Mouse (Mus musculus): ENCODE data around the gene Top1. TPM values are rescaled to one million over a fixed set of nuclear protein-coding genes. Genes with fewer than 3 reads are reported as not detected.

Top1 gene
- polyA plus RNA-seq, 1 experiment, result 8.4 TPM

- DNase-seq (ENCODE audit: low read depth, low spot score), result no peak
- WGBS, result 78% methylated on average over 4 of the region's 4 CpGs
Measured at GRCm38 (mm10) chr2:160768097-160768695, 122.5 kb downstream of the Top1 start.

GRCm38 (mm10) chr2:160768997-160769396 is 123.3 kb downstream of the Top1 start:
- DNase-seq (ENCODE audit: low read depth, low spot score), result no peak
- 96% methylated on average over 2 of the region's 2 CpGs for WGBS

GRCm38 (mm10) chr2:160770409-160770808 is 124.7 kb downstream of the Top1 start:
- no peak for DNase-seq (ENCODE audit: low read depth, low spot score)

GRCm38 (mm10) chr2:160770871-160771270 is 125.2 kb downstream of the Top1 start:
- no peak for DNase-seq (ENCODE audit: low read depth, low spot score)
- WGBS, result 84% methylated on average over 1 of the region's 1 CpGs

GRCm38 (mm10) chr2:160771325-160772276 is 125.9 kb downstream of the Top1 start:
- WGBS, result 81% methylated on average over 8 of the region's 8 CpGs
- DNase-seq (ENCODE audit: low read depth, low spot score), result no peak

Other genes with a start within 250 kb of the Top1 start
- gene Plcg1, start 85.4 kb downstream of the Top1 start, polyA plus RNA-seq (2012; rRNA removed), result 9.1 and 17.8 TPM in 2 replicates
- 2.4 and 4.3 TPM in 2 replicates for gene Zhx3, start 227.1 kb downstream of the Top1 start, polyA plus RNA-seq (2012; rRNA removed)
- gene Lpin3, start 234.8 kb downstream of the Top1 start, polyA plus RNA-seq (2012; rRNA removed), result 25.2 and 41.5 TPM in 2 replicates